Mouse (Mus musculus) frontal cortex, postnatal 36 days (tissue): ENCODE data around the gene Klhl29.
A peak's percentile ranks its signal among the peaks of the same experiment; 100 is the strongest.

Source experiments
- DNase-seq, 2 experiments: peaks; one replicate each; pipeline ENCODE4 v3.0.0; 2022; ENCODE audit warnings: low spot score in 2 of 2

Klhl29 gene

DNA sequence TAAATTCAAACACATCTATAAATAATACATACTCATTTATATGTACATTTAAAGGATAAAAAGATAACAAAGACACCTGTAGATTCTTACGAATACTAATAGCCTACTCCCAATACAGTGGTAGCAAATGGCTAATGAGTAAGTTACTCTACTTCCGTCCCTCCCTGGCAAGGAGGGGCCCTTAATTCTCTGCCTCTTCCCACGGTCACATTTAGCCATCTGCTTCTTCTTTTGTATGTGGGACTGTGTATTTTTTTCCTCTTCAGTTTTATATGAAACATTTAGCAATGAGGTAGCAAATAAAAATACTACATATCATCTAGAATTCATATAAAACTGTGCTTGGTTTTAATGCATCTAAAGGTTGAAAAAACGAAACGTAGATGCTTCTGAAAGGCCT lies 73.6 kb downstream of the Klhl29 start:
- no peak for DNase-seq

DNA sequence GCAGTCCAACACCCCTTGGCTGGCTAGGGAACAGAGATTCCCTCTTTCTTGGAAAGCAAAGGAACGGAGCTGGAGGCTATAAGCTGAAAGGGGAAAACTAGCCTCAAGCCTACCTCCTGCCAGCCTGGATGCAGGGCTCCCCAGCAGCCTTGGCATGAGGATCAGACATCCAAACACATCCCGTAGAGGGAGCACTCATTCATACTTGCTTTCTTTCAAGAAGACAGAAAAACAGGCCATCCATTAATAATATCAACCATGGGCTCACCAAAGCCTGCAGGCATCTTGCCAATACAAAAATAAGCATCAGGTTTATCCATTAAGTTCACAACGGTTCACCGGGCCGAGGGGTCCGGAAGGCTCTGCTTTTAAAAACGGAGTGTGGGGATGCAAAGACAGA lies 79.1 kb downstream of the Klhl29 start:
- DNase-seq = no peak

DNA sequence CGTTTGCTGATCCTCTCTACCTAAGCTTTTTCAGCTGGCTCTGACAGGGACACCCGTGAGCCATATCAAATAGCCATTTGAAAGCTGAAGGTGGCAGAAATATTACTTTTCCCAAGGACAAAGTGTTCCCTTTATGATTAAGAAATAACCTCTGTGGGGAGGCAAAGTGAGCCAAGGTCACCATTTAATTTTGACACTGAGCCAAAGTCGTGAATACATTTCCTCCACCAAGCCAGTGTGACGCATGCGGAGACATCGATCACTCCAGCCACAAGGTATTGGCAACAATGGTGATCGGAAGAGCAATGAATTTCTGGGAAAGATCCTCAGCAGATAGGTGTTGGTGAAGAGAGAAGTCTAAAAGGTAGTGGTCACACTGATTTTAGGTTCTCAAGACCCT lies 83.2 kb downstream of the Klhl29 start:
- no peak for DNase-seq

DNA sequence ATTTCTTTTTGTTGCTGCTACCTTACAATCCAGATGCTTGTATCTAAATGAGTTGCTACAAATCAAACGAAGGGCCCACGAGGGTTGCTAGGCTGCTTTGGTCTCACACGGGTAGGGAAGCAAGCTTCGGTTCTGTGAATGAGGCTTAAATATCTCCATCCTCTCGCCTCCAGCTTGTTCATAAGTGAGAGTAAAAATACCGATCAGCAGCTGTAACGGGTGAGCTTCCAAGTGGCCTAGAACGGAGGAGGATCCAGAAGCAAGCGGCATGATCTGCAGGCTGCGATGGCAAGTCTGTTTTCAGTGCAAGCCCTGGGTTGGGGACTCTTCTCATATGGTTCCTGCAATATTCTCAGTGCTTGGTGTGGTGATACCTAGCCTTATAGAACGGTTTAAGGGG lies 89.9 kb downstream of the Klhl29 start:
- DNase-seq = peak; percentile 44 to 61

DNA sequence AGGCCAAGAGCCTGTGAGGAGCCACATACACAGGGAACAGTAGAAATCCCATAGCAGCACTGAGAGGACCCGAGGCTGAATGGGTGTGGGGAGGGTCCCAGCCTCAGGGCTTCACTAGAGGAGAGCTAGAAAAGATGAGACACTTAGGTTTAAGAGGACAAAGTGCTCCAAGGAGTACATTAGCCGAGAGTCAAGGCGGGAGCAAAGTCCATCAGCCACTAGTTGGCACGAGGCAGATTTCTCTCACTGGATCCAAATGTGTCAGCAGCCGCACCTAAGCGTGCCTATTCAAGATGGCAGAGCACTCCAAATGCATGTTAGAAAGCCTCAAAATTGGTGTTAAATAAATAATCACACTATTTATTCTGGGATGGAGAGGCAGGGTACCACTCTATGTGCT lies 90.5 kb downstream of the Klhl29 start:
- DNase-seq = no peak

DNA sequence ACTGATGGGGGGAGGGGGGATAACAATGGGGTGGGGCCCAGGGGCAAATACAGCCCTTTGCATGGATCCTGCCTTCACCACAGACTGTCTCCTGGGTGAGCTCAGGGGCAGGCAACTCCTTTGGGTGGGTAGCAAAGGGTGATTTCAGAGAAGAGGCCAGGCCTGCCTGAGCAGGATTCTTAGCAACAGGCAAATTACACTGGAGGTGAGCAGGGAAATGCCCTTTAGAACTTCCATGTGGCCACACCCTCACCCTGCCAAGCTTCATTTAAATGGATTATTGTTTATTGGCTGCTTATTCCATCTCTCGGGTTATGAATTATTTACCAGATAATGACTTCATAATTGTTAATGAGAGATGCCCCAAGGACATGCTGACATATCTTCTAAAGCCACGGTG lies 91.8 kb downstream of the Klhl29 start:
- DNase-seq = no peak

DNA sequence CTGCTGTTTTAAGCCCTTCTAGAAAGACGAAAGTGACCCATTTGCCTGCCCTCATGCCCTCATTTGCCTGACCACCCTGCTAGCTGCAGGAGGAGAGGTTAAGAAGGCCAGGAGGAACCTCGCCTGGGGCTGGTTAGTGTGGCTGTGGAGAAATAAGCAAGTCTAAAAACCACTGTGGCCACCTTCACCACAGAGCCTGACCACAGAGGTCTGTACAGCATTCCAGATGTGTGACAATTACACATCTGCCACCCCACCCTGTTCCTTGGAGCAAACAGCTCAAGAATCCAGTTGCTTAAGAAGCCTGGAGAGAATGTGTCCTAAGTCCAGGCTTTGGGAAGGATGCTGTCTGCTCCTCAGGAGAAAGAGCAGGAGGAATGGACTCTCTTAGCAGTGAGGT lies 92.9 kb downstream of the Klhl29 start:
- DNase-seq = no peak

DNA sequence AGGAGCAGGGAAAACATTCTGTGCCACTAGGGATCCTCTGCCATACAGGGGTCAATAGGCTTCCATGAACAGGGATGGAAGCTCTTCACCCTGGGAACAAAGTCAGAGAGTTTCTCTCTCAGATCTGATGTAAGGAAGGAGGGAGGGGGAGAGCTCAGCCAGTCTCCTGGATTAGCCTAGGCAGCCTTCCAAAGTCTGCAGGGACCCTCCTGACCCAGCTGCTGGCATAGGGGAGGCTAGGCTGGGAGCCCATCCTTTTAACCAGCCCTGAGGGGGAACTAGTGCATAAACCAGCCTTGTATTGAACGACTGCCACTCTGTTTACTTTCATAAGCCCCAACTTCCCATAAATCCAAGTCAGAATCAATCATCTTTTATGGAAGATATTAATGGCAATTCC lies 95.6 kb downstream of the Klhl29 start:
- DNase-seq = no peak

DNA sequence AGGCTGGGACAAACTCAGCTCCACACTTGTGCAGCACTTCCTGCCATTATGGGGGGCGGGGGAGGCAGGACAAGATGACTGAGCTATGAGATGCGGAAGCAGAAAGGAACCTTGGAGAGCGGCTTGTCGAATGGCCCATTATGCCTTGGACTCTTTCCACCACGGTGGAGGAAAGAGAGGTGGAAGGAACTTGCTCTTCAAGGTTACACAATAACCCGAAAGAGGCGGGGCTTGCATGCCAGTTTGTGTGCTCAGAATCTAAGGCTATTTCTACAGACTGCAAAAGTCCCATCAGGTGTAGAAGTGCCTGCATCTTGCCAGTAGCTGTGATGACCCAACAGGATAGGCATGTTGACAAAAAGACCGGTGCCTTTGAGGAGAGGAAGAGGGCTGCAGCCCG lies 98.5 kb downstream of the Klhl29 start:
- no peak for DNase-seq

DNA sequence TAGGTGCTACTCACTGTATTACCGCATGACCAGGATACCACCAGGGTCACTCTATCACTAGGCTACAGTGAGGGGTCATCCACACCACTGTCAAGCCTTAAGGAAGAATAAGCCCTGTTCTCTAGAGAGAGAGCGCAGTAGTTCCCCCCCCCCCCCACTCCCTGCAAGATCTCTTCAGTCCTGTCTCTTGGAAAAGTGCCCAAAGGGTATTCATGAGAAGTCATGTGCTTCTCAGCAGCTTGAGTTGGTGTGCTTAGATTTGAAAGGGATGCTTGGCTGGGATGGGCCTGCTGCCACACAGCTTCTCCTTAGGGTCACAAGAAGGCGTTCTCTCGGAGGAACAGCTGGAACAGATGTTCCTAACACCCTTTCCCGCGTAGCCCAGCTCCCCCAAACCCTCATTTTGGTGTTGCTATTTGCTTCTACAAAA lies 100.0 kb downstream of the Klhl29 start:
- DNase-seq = no peak

DNA sequence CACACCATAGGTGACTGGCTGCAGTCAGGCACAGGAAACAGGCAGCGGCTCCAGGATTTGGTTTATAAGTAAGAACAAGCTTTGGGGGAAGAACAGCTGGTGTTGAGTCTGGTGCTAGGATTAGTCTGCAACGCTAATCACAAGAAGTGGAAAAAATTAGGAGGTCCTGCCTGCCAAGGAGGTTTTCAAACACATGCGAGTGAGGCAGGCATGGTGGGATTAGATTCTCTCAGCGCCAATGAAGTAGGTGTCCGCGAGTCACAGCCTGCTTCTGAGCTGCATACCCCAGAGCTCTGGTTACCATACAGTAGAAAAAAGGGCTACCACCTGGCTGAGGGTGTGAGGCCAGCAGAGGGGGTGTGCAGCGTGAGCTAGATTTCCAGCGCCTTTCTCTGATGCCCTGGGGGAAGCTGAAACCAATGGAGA lies 101.0 kb downstream of the Klhl29 start:
- peak; percentile 51 to 70 for DNase-seq

DNA sequence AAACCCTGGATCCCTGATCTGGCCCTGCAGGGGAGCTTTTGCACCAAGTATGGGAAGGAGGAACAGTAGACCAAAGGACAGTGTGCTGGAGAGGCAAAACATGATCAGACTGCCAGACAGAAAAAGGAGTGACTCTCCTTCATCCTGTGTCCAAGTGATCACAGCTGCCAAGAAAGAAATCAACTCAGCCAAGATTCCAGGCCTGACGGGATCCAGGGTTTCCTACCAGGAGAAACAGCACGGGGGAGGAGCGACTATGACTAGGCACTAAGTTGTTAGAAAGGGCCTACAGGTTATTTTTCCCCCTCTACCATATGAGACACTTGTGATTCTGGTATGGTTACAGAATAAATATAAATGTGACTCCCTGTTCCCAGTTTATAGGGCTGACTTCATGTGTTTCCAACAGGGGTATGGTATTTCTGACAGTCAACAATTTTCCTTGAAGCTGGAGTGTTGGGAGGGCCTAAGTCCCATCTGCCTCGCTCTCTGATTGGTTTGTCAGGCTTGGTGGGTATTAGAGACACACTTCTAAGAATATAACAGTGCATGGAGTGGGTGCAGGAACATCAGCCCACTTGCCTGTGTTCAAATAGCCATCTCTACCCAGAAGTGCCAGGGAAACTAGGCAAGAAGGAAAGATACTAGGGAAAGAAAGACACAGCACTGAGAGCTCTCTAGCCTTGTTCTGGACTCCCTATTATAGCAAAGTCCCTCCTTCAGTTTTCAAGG lies 102.0 kb downstream of the Klhl29 start:
- peak; percentile 47 to 68 for DNase-seq

DNA sequence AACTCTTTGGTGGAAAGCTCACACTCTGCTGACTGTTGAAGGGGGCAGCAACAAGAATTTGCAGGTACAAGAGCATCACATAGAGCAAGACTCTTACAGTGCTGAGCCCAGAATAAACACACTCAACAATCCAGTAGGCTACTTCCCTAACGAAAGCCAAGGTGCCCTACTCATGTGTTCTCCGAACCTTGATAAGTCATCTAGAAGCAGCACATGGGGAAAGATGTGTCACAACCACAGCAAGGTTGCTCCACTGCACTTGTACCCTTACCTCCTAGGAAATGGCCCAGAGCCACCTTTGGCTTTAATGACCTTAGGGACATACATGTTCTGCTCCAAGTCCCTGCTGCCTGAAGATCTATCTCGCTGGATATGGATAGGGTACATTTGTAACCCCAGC lies 105.0 kb downstream of the Klhl29 start:
- DNase-seq = no peak

DNA sequence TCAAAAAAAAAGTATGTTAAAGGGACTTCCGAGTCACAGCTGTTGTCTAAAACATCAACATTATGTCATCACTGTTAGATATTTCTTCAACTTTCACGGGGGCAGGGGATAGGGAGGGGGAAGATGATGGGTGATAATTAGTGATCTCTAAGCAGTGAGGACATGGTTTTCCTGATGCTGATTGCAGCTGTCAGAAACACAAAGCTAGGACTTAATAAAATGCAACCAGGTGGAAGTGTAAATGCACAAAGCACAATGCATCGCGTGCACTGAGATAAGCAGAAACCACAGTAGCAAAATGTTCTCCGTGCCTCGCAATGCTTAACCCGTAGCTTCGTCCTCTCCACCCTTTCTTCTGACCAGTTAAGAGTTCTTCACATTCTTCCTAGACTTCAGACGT lies 105.5 kb downstream of the Klhl29 start:
- DNase-seq = no peak

DNA sequence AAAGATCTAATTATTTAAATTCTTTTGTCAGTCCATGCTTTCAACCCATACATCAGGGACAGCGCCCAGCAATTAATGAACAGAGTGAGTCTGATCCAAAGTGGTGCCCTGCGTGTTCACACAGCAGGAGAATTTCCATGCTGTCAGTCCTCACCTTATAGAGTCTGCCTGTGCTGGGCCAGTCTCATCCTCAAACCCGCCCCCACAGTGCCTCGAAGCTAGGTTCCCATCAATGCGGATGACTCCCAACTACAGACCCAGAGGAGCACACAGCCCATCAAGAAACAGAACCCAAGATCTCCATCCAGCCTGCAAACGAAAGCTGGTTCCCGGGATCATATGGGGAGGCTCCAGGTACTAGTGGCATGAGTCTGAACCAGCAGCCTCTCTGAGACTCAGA lies 106.4 kb downstream of the Klhl29 start:
- no peak for DNase-seq

DNA sequence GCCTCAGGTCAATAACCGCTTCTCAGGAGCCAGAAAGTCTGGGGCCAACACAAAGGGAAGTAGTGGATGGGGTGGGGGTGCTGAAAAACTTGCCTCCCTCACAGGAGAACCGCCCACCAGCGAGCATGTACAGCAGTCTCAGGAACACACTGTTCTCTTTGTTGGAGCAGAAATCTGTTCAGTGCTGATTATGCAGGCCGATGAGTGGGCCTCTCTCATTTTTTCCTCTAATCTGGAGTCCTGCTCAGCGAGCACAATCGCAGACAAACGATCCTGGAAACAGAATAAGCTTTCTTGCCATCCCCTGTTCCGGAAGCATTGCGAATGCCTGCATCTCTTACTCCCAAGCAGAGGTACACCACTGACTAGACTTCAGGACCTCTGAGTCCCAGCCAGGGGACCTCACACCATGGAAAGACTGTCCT lies 107.3 kb downstream of the Klhl29 start:
- DNase-seq = peak; percentile 85 to 90

DNA sequence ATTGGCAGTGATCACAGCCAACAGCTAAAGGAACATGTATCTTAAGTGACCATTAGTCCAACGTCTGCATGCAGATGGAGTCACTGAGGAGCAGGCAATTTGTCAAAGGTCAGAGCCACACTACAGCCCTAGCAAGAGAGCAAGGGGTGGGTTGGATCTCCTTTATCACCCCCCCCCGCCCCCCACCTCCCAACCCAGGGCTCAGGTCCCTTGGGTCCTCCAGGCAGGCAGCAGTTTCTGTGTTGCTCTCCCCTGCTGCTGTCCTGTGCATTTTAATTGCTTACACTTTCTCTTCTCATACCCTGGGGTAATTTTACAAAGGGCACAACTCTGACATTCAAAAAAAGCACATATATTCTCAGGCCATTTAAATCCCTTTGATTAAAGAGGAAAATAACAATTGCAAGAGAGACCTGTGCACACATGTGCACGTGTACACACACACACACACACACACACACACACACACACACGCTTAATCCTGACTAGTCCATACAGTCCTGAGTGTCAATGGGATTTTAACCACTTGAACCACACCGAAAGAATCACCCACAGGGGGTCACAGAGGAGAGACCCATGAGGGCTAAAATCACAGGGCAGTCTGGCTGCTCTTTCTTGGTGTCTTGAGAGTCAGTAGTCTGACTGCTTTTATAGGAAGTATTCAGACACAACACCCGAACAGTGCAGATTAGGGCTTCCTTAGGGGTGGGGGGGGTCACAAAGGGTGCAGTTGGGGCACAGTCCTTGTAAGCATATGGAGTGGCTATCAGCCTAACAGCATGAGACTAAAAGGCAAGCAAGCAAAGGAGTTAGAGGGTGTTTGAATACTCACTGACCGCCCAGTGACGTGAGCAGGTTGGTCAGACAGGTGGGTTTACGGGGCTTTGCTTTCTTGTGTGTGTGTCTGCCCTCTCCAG lies 108.0 kb downstream of the Klhl29 start:
- no peak for DNase-seq

DNA sequence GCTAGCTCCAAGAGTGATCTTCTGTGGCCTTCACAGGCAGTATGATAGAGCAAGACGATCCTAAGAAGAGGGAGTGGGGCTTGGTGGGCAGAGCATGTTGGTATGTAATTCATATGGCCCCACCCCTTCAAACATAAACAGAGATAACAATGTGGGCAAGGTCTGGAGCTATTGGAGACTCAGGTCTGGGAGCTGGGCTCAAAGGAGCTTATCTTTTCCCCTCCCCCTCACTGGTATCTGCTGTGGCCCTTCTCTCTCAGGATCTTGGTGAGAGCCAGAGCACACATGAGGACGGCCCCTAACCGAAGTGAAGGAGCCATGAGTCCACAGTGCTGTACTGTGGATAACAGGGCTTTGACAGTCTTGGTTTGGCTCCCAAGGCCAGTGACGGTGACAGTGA lies 108.7 kb downstream of the Klhl29 start:
- DNase-seq = no peak

DNA sequence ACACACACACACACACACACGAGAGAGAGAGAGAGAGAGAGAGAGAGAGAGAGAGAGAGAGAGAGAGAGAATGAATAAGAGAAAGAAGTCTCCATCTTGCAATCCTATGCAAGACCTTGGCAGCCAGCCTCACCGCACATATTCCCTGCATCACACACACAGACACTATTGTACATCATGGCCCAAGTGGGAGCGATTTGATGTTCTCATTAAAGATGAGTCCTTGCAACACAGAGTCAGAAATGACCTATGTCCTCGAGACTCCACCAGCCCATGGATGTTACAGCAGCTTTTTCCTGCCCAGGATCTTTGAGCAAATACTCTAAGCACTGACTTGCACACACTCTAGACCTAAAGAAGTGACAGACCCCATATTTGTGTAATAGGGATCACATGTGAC lies 114.0 kb downstream of the Klhl29 start:
- DNase-seq = no peak

DNA sequence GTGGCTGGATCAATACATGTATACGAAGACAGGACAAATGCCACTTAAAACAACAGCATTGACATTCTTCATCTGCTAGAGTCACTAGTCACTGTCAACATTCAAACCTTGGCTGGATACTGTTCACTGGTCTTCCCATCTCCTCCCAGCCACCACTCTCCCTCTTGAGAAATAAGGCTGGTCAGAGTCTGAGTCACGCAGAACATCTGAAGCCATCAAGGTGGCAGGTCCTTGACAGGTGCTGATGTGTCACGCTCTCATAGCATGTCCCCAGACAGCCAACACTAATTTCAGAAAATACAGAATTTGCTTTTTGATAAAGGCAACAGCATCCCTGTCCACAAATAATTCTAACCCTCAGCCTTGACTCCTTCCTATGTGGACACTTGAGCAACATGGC lies 116.7 kb downstream of the Klhl29 start:
- no peak for DNase-seq

DNA sequence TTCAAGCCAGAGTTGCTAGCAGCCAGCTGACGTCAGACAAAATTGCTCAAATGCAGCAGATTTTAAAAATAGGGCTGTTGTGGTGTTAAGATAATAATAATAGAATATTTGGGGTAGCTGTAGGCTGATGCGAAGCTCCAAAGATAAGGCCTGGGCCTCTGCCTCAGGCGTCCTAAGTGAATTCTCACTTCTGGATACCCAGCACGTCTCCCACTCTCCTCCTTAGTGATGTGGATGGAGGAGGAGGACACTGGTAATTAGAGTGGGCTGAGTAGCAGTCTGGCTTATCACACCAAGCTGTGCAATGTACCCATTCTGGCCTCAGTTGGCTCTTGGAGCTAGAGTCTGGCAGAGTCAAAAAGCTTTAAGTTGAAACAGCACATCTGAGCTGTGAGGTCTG lies 118.3 kb downstream of the Klhl29 start:
- no peak for DNase-seq

DNA sequence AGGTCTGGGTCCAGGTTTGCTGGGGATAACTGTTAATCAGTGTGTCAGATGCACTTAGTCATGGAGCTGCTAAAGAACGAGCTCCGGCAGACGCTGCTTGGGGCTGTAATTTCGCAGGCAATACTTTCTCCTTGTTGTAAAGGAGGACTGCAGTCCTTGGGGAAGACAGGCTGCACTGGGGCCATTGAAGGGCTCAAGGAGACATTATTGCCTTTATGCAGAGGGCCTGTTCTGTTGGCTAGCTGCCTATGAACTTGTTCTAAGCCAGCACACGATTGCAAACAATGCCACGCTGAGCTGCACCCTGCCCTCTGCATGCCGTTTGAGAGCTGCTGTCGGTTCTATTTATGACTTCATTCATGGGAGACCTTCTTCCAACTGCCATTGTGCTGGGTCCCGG lies 120.4 kb downstream of the Klhl29 start:
- no peak for DNase-seq
